Mouse (Mus musculus): ENCODE data around the gene Tgfb1.

Tgfb1 gene

DNA sequence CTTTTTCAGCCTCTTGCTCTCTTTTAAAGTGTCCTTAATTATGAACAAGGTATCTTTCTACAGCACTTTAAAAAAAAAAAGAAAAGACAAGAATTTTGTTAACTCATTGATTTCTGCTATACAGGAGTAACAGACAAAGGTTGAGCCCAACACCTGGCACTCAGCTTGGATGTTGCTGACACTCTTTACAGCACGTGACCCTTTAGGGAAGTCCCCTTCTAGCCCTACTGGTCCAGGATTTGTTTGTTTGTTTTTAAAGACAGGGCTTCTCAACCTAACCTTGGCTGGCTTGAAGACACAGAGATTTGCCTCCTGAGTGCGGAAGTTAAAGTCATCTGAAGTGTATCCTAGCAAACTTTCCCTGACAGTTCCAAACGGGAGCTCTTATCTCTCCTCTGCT lies 60.0 kb downstream of the Tgfb1 start:
- no peak for DNase-seq

DNA sequence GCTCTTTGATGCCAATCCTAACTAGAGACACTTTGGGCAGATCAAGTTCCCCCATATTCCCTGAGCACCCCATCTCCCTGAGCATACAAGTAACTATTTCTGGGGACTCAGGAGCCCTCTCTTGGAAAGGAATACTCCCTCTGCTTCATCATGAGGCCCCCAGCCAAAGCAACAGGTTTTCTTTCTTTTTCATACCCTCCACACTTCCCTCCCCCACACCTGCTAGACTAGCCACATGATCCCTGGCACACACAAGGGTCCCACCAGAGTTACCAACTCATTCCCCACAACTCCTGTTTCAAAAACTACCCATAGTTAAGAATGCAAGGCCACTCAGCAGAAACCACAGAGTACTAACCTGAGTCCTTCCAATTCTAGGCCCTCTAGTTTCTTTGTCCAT lies 66.3 kb downstream of the Tgfb1 start:
- no peak for DNase-seq

DNA sequence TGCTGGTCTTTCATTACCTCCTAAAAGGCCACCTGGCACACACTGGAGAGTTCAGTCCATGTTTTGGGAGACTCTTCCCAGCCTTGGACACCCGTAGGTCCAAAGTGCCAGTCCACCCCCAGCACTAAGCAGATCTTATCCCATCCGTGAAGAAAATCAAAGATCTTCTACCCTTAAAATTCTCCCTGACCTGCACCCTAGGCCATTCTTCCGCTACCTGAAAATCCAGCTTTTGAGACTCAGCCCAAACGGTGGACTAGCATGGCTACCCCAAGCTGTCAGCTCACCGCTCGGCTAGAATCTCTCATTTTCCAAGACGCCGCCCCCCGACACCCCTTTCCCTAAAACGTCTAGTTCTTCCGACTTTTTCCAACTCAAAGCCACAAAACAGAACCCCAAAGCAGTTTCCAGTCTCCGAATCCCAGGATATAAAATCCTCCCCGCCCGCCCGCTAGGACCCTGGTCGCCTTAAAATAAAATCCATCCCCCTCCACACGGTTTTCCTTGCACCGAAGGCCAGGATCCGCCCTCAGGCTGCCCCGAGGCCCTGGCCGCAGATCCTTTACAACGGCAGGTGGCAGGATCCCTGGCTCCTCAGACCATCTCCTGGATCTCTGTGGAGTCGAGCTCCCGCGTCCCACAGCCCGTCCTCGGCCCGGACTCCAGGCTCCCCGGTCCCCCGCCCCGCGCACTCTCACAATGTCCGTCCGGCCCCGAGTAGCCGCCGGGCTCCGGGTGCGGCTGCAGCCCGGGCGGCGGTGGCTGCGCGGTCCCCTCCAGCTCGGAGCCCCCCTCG lies 67.0 kb downstream of the Tgfb1 start:
- peak; percentile 32 for DNase-seq

DNA sequence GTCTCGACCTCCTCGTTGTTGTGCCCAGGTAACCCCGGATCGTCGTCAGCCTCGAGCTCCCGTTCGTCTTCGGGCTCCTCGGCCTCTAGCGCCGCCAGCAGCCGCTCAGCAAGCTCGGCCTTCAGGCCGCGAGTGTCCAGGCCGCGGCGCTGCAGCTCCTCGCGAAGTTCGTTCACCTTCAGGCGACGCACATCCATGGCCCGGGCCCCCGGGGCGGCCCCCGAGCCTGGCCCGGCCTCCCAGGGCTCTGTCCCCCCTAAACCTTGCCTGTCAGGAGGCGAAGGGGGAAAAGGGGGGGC lies 67.6 kb downstream of the Tgfb1 start:
- no peak for DNase-seq

All from kidney, adult 11 months (tissue).